Mouse (Mus musculus) kidney, adult 2 months (tissue): ENCODE results near the gene Trpc2. TPM values are rescaled to one million over a fixed set of nuclear protein-coding genes. Genes with fewer than 3 reads are reported as not detected.

Experiments used
- DNase-seq: peaks from one replicate; pipeline ENCODE4 v3.0.0; 2021
- H3K27ac ChIP-seq: fragments of 200-500 bp; 2 replicates; pipeline ENCODE4 v1.5.1; 2012; ENCODE audit warnings: low read depth, low read length, control low read depth, inconsistent platforms; ENCODE audit not compliant: insufficient read depth
- H3K27me3 ChIP-seq: fragments of 200-500 bp; replicated peaks from 2 replicates; pipeline ENCODE4 v1.6.1; 2012; ENCODE audit warnings: mild to moderate bottlenecking, moderate library complexity, low read length, inconsistent platforms; ENCODE audit not compliant: control insufficient read depth, insufficient read depth
- H3K36me3 ChIP-seq: fragments of 200-500 bp; 2 replicates; pipeline ENCODE4 v1.6.1; 2012; ENCODE audit warnings: mild to moderate bottlenecking, moderate library complexity, low read length, inconsistent platforms; ENCODE audit not compliant: control insufficient read depth, insufficient read depth
- H3K4me1 ChIP-seq: fragments of 200-500 bp; 2 replicates; pipeline ENCODE4 v1.6.1; 2011; ENCODE audit warnings: low read length; ENCODE audit not compliant: control insufficient read depth, insufficient read depth
- H3K4me3 ChIP-seq: fragments of 200-500 bp; 2 replicates; pipeline ENCODE4 v1.5.1; 2011; ENCODE audit warnings: mild to moderate bottlenecking, low read depth, low read length, control low read depth; ENCODE audit not compliant: insufficient read depth
- CTCF ChIP-seq: fragments of 200-500 bp; conservative IDR thresholded peaks from 2 replicates; pipeline ENCODE4 v1.5.1; 2011; ENCODE audit warnings: low read depth, mild to moderate bottlenecking, control low read depth, low read length, moderate library complexity, mixed read lengths; ENCODE audit not compliant: insufficient read depth, insufficient read length
- POLR2A ChIP-seq: fragments of 200-500 bp; IDR thresholded peaks from one replicate; pipeline ENCODE4 v1.6.1; 2011; ENCODE audit warnings: low read depth, low read length, control low read depth
- WGBS: fragments of 180-500 bp; shearing (Covaris S2); methylation state at CpG from one replicate; pipeline ENCODE4 v1.1.7; 2018; 5-methylcytosine and 5-hydroxymethylcytosine counted together
- polyA plus RNA-seq: library from polyadenylated mRNA; depleted of rRNA; stranded (reverse); fragments of >200 nt; gene quantifications from 2 replicates; pipeline ENCODE4 v1.2.3, GENCODE M21; 2012

The Trpc2 gene
- polyA plus RNA-seq, 1 experiment = not detected

GRCm38 (mm10) chr7:102081784-102082183 is 1.1 kb upstream of the Trpc2 start:
- Histone ChIP-seq H3K4me3 (no peak overlapping the region), H3K4me1 (no peaks in the 10 kb centered on the region), H3K27ac (no peak overlapping the region), H3K36me3 (0 out of 2 replicates have a peak, but pooled peaks cover 2% of the 10 kb centered on the region), H3K27me3 (no peaks in the 10 kb centered on the region)
- TF ChIP-seq CTCF (no peak), POLR2A (no peak)
- 94% methylated on average over 5 of the region's 5 CpGs for WGBS
- no peak for DNase-seq

GRCm38 (mm10) chr7:102084041-102084696 is 1.3 kb downstream of the Trpc2 start:
- Histone ChIP-seq H3K36me3 (0 out of 2 replicates have a peak, but pooled peaks cover 2% of the 10 kb centered on the region), H3K4me1 (no peaks in the 10 kb centered on the region), H3K4me3 (no peak overlapping the region), H3K27ac (no peak overlapping the region), H3K27me3 (no peaks in the 10 kb centered on the region)
- TF ChIP-seq CTCF = no peak
- no peak for TF ChIP-seq POLR2A
- no peak for DNase-seq
- 86% methylated on average over 26 of the region's 26 CpGs for WGBS

GRCm38 (mm10) chr7:102087336-102087735 is 4.4 kb downstream of the Trpc2 start:
- 79% methylated on average over 4 of the region's 4 CpGs for WGBS
- Histone ChIP-seq H3K4me3 (no peak overlapping the region), H3K4me1 (no peaks in the 10 kb centered on the region), H3K27ac (no peak overlapping the region), H3K27me3 (no peaks in the 10 kb centered on the region), H3K36me3 (no peaks in the 10 kb centered on the region)
- DNase-seq = no peak
- TF ChIP-seq POLR2A (no peak), CTCF (no peak)

- WGBS = 9% methylated on average over 30 of the region's 30 CpGs
- Histone ChIP-seq H3K27me3 (no peaks in the 10 kb centered on the region), H3K4me1 (peaks cover 4% of the 10 kb centered on the region; the same call in 1 of the 2 replicates), H3K27ac (no peak overlapping the region), H3K36me3 (no peaks in the 10 kb centered on the region), H3K4me3 (peak overlapping the region; percentile 37)
- TF ChIP-seq POLR2A (no peak), CTCF (no peak)
- DNase-seq = peak; percentile 26
These were observed 17.1 kb downstream of the Trpc2 start for GRCm38 (mm10) chr7:102099760-102100661.

GRCm38 (mm10) chr7:102100868-102101267 is 18.0 kb downstream of the Trpc2 start:
- DNase-seq = no peak
- Histone ChIP-seq H3K4me3 (no peak overlapping the region), H3K27me3 (no peaks in the 10 kb centered on the region), H3K36me3 (no peaks in the 10 kb centered on the region), H3K4me1 (peaks cover 4% of the 10 kb centered on the region; the same call in 1 of the 2 replicates), H3K27ac (no peak overlapping the region)
- no peak for TF ChIP-seq POLR2A
- no peak for TF ChIP-seq CTCF
- WGBS = 65% methylated on average over 5 of the region's 5 CpGs

GRCm38 (mm10) chr7:102101487-102101886 is 18.6 kb downstream of the Trpc2 start, which contains the start of gene Art1:
Art1 (plus strand) TSS chr7:102101743.
- no peak for TF ChIP-seq POLR2A
- TF ChIP-seq CTCF = no peak
- no peak for DNase-seq
- Histone ChIP-seq H3K4me3 (no peak within 1 kb of the TSS), H3K27ac (no peak within 1 kb of the TSS), H3K27me3 (no peaks in the 10 kb centered on the region), H3K36me3 (no peaks in the 10 kb centered on the region), H3K4me1 (peaks cover 4% of the 10 kb centered on the region; the same call in 1 of the 2 replicates)
- WGBS = 84% methylated on average over 5 of the region's 5 CpGs

GRCm38 (mm10) chr7:102102241-102102640 is 19.3 kb downstream of the Trpc2 start:
- no peak for DNase-seq
- no peaks in the 10 kb centered on the region for H3K36me3 ChIP-seq
- no peak for TF ChIP-seq POLR2A
- no peak for TF ChIP-seq CTCF
- WGBS = 81% methylated on average over 8 of the region's 8 CpGs
- H3K4me1 ChIP-seq = peaks cover 4% of the 10 kb centered on the region; the same call in 1 of the 2 replicates
- no peak overlapping the region for H3K27ac ChIP-seq
- no peak overlapping the region for H3K4me3 ChIP-seq
- H3K27me3 ChIP-seq = no peaks in the 10 kb centered on the region
